Mouse (Mus musculus): ENCODE results near the gene Crebl2. TPM values are rescaled to one million over a fixed set of nuclear protein-coding genes. Genes with fewer than 3 reads are reported as not detected.

The Crebl2 gene
- polyA plus RNA-seq, 1 experiment from 2014 or later: 6.6 TPM

DNA sequence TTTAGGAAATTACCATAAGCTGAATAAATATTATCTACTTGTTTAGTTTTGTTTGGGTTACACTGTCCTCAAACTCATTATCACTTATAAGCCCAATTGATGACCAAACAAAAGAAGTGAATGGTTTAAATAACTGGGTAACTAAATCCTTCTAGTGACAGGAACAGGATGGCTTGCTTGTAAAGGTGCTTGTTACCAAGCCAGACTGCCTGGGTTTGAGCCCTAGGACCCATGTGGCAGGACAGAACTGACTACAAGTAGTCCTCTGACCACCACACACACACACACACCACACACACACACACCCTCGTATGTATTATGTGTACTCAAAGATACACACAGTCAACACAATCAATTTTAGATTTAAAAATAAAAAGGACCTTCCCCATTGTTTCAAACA lies 59.8 kb downstream of the Crebl2 start:
- TF ChIP-seq CTCF (IDR thresholded peaks at IDR 0.05; ENCODE audit: low read depth): no peak
- TF ChIP-seq EP300 (IDR thresholded peaks at IDR 0.05; ENCODE audit: low read depth): no peak
- Histone ChIP-seq H3K27me3 (ENCODE audit: insufficient read depth, low read length) (no peaks in the 10 kb centered on the region), H3K4me2 (ENCODE audit: low read depth, low read length) (no peak overlapping the region), H3K9ac (replicated peaks) (no peak overlapping the region), H3K4me3 (ENCODE audit: low read depth, low read length) (no peak overlapping the region), H3K4me1 (ENCODE audit: insufficient read depth) (no peaks in the 10 kb centered on the region), H3K9me3 (ENCODE audit: low read length) (no peaks in the 10 kb centered on the region), H3K27ac (ENCODE audit: low read depth) (no peak overlapping the region), H3K36me3 (replicated peaks; ENCODE audit: insufficient read depth, low read length) (no peaks in the 10 kb centered on the region)
- DNase-seq: no peak
- ATAC-seq: no peak
- WGBS (ENCODE audit: insufficient replicate concordance): 67% methylated on average over 1 of the region's 1 CpGs

DNA sequence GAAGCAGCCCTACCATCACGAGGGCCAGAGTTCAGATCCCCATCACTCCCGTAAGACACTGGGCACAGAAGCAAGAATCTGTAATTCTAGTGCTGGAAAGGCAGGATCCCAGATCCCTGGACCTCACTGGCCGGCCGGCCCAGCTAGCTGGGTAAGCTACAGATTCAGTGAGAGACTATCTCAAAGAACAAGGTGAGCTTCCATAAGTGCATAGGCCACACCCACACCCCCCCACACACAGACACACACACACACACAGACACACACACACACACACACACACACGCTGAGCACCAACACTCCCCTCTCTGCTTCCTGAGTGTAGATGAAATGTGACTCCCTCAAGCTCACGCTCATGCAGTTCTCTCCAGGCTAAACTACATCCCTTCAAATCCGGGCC lies 60.5 kb downstream of the Crebl2 start:
- no peaks in the 10 kb centered on the region for H3K4me1 ChIP-seq (ENCODE audit: insufficient read depth)
- H3K4me2 ChIP-seq (ENCODE audit: low read depth, low read length): no peak overlapping the region
- no peak for TF ChIP-seq CTCF (IDR thresholded peaks at IDR 0.05; ENCODE audit: low read depth)
- TF ChIP-seq EP300 (IDR thresholded peaks at IDR 0.05; ENCODE audit: low read depth): no peak
- H3K27me3 ChIP-seq (ENCODE audit: insufficient read depth, low read length): no peaks in the 10 kb centered on the region
- H3K9ac ChIP-seq (replicated peaks): no peak overlapping the region
- no peaks in the 10 kb centered on the region for H3K36me3 ChIP-seq (replicated peaks; ENCODE audit: insufficient read depth, low read length)
- ATAC-seq: no peak
- no peak overlapping the region for H3K27ac ChIP-seq (ENCODE audit: low read depth)
- H3K4me3 ChIP-seq (ENCODE audit: low read depth, low read length): no peak overlapping the region
- 82% methylated on average over 7 of the region's 7 CpGs for WGBS (ENCODE audit: insufficient replicate concordance)
- no peak for DNase-seq
- H3K9me3 ChIP-seq (ENCODE audit: low read length): no peaks in the 10 kb centered on the region

DNA sequence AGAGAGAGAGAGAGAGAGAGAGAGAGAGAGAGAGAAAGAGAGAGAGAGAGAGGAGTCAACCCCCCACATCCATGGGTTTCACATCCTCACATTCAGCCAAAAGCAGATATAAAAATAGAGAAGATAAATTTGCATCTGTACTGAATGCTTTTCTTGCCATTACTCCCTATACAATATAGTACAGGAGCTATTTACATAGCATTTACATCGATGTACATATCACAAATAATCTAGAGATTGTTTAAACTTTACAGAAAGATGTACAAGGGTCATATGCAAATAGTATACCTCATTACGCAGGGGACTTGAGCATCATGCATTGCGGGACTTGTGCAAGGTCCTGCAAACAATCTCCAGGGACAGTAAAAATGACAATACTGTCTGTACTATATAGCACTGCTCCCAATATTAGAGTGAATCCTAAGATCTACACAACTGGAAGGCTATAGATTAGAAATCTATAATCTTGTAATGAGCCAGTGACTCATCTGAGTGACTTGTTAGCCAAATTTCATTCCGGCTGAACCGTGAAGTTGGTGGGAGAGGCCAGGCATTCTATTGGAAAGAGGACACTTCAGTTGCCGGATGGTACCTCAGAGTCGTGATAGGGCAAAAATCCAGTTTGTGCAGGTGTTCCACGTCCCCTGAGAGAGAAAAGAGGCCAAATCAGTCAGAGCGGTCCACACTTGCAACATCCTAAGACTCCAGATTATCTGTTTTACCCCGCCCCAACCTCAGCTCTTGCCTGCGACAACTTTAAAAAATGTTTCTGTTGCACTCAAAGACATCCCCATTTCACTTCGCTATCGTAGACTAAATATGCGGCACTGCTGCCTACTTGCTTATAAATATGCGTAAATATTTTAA lies 66.8 kb downstream of the Crebl2 start:
- TF ChIP-seq CTCF (IDR thresholded peaks at IDR 0.05; ENCODE audit: low read depth) (no peak), EP300 (IDR thresholded peaks at IDR 0.05; ENCODE audit: low read depth) (no peak)
- H3K4me2 ChIP-seq (ENCODE audit: low read depth, low read length): peak overlapping the region; percentile 92
- H3K27me3 ChIP-seq (ENCODE audit: insufficient read depth, low read length): no peaks in the 10 kb centered on the region
- DNase-seq: no peak
- H3K4me3 ChIP-seq (ENCODE audit: low read depth, low read length): peak overlapping the region; percentile 62
- WGBS (ENCODE audit: insufficient replicate concordance): 37% methylated on average over 15 of the region's 15 CpGs
- H3K4me1 ChIP-seq (ENCODE audit: insufficient read depth): peaks cover 19% of the 10 kb centered on the region
- H3K27ac ChIP-seq (ENCODE audit: low read depth): peak overlapping the region; percentile 100
- H3K36me3 ChIP-seq (replicated peaks; ENCODE audit: insufficient read depth, low read length): no peaks in the 10 kb centered on the region
- no peak for ATAC-seq
- no peaks in the 10 kb centered on the region for H3K9me3 ChIP-seq (ENCODE audit: low read length)
- peak overlapping the region; percentile 78 for H3K9ac ChIP-seq (replicated peaks)

DNA sequence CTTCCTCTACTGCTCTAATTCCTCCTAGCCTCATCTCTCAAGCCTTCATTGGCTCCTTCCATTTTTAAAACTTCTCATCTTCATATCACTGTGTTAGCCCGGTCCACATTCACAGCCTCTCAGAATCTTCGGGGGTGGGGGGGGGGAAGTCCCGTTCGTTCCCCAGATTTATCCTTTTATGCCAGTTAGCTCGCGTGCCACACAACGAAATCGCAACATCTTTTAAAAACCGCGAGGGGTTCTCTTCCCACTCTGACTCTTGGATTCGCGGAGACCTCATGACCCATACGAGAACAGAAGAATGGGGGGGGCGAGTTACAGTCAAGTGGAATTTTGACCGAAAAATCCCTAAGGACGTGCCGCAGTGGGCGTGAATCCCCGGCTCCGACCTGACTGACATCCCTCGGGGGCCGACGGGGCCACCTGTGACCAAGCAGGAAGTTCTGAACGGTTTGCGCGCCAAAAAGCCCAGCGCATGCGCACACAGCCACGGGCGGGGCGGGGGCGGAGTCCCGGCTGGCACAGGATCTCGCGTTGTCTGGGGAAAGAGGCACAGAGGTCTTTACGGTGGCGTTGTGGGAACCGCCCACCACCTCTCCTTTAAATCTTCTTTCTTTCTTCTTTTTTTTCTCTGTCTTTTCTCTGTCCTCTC lies 67.6 kb downstream of the Crebl2 start:
- Histone ChIP-seq H3K27ac (ENCODE audit: low read depth) (peak overlapping the region; percentile 100), H3K9ac (replicated peaks) (peak overlapping the region; percentile 78), H3K9me3 (ENCODE audit: low read length) (no peaks in the 10 kb centered on the region), H3K4me2 (ENCODE audit: low read depth, low read length) (peak overlapping the region; percentile 92), H3K4me3 (ENCODE audit: low read depth, low read length) (peak overlapping the region; percentile 62), H3K36me3 (replicated peaks; ENCODE audit: insufficient read depth, low read length) (no peaks in the 10 kb centered on the region), H3K27me3 (ENCODE audit: insufficient read depth, low read length) (no peaks in the 10 kb centered on the region), H3K4me1 (ENCODE audit: insufficient read depth) (peaks cover 19% of the 10 kb centered on the region)
- under 1% methylated on average over 38 of the region's 38 CpGs for WGBS (ENCODE audit: insufficient replicate concordance)
- TF ChIP-seq EP300 (IDR thresholded peaks at IDR 0.05; ENCODE audit: low read depth) (peak; percentile 67; the same call in 1 of the 2 replicates), CTCF (IDR thresholded peaks at IDR 0.05; ENCODE audit: low read depth) (no peak)
- ATAC-seq (peak; percentile 92), DNase-seq (peak; percentile 99)

DNA sequence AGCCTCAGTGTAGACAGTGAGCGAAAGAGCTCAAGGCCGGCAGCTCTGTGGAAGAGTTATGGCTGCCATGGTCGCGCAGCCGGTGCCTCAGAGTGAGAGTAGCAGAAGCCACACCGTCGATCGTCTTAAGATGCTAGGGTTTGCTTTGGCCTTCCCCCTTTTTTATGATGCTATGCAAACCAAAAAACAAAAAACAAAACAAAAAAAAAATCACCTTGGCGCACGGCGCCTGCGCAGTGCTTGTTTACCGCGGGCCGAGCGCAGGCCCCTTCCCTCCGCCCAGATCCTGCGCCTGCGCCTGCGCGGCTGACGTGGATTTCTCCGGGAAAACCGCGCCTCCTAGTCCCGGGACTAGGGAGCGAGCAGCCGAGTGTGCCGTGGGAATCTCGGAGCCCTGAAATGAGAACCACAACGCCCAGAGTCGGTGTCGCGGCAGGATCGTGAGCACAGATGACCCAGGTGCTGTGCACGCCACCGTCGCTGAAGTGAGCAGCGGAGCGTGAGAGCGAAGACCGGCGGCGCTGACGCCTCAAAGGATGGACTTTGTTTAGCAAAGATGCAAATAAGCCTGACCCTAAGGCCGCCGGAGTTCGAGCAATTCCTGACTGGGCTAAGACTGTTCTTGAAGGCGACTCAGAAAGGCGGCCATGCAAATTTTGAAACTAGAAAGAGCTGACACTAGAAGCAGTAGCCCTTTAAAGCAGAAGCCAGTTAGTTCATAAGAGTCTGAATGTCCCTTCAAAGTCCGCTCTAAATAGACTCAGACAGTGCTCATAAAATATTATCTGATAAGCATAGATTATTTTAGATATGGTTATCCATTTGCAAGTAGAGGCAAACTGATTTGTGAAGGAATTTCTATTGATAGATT lies 68.4 kb downstream of the Crebl2 start, which contains the start of gene Gpr19:
Gpr19 (minus strand) TSS at position 484 of the 871 bp plus-strand sequence.
- H3K9ac ChIP-seq (replicated peaks): peak within 1 kb of the TSS; percentile 78
- ATAC-seq: peak; percentile 93
- peak within 1 kb of the TSS; percentile 62 for H3K4me3 ChIP-seq (ENCODE audit: low read depth, low read length)
- under 1% methylated on average over 51 of the region's 51 CpGs for WGBS (ENCODE audit: insufficient replicate concordance)
- H3K4me2 ChIP-seq (ENCODE audit: low read depth, low read length): peak within 1 kb of the TSS; percentile 92
- TF ChIP-seq EP300 (IDR thresholded peaks at IDR 0.05; ENCODE audit: low read depth) (peak; percentile 49; the same call in 1 of the 2 replicates), CTCF (IDR thresholded peaks at IDR 0.05; ENCODE audit: low read depth) (peak; percentile 29; the same call in 1 of the 2 replicates)
- H3K36me3 ChIP-seq (replicated peaks; ENCODE audit: insufficient read depth, low read length): no peaks in the 10 kb centered on the region
- H3K27me3 ChIP-seq (ENCODE audit: insufficient read depth, low read length): no peaks in the 10 kb centered on the region
- peaks cover 19% of the 10 kb centered on the region for H3K4me1 ChIP-seq (ENCODE audit: insufficient read depth)
- peak within 1 kb of the TSS; percentile 100 for H3K27ac ChIP-seq (ENCODE audit: low read depth)
- no peaks in the 10 kb centered on the region for H3K9me3 ChIP-seq (ENCODE audit: low read length)
- DNase-seq: peak; percentile 91
